Mouse (Mus musculus): ENCODE measurements around the gene C2cd3.

C2cd3 gene

DNA sequence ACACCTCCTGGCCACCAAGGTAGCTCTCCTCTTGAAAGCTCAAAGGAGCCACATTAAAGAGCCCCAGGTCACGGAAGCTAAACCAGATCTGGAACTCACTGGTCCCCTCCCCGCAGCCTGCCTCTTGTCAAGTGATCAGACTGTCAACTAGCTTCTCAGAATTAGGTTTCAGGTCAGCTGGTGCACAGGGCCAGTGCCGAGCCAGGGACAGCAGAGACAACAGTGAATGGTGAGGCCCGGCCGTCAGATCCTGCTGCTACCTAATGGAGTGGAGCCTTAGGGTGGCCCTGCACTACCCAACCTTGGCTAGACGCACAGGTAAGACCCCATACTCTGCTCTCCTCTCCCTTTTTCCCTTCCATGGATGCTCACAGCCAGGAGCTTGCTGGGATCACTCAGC, 100.7 kb downstream of the C2cd3 start, which contains the start of gene Ucp3:
Gene Ucp3 (plus strand): TSS at position 214 of the 400 bp plus-strand sequence.
- 85% methylated on average over 6 of the region's 6 CpGs for WGBS

DNA sequence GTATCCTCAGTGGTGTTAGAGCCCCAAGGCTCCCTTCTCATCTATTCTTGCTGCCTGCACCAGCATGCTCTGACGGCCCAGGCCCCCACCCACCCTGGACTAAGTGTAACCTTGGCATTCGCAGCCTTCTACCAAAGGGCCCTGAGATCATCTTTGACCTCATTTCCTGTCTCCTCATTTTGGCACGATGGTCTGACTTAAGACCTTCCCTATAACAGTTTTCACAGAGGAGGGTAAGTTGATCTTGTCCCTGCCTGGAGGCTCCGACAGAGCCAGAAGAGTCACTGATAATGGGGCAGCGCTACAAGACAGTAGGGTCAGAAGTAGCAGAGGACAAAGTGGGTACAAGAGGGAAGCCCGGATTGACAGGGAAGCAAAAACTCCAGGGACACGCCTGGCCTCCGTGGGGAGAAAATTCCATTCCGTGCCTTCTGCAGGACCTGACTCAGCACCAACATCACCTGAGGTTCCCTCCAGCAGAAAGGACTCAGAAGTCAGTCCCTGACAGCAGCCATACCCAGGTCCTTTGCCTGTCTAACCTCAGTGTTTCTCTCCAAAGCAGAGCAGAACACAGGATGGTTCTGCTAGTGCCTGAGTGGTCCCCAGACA, 101.9 kb downstream of the C2cd3 start:
- WGBS: 87% methylated on average over 9 of the region's 9 CpGs

DNA sequence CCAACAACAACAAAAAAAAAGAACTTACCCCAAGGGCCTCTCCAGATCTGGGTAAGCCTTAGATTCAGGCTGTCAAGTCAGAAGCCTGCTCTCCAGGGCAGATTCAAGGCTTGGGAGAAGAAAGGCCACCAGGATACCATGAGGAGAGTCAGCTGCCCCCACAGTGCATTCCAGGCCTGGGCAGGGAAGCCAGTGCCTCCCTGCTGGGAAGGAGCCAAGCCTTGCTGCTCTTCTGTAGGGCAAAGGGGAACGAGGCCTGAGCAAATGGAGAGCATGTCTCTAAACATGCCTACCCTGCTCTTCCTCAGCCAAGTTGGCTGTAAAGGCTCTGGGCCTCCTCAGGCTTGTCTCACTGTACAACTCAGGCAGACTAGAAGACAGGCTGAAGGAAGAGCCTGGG, 102.6 kb downstream of the C2cd3 start:
- 63% methylated on average over 1 of the region's 1 CpGs for WGBS

DNA sequence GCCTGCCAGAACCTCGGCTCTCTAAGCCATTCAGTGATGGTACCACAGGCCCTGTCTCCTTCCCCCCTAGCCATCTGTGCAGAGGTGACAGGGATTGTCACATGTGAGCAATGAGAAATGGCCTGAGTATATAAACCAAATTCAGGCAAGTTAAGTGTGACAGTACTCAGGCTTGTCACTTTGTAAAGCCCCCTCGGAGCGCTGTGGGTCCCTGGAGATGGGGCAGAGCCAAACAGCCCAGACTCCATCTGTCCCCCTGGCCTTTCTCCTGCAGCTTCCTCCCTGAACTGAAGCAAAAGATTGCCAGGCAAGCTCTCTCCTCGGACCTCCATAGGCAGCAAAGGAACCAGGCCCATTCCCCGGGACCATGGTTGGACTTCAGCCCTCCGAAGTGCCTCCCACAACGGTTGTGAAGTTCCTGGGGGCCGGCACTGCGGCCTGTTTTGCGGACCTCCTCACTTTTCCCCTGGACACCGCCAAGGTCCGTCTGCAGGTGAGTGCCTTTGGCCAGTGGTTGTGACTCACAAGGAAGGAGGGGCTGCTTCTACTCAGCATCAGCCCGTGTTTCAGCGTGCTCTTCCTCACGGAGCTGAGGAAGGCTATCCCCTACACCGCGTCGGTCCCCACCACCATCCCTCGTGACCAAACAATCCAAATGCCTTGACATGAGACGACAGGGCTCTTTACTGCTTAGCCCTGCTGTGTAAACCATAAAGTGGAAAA, 107.2 kb downstream of the C2cd3 start:
- 88% methylated on average over 20 of the region's 20 CpGs for WGBS

DNA sequence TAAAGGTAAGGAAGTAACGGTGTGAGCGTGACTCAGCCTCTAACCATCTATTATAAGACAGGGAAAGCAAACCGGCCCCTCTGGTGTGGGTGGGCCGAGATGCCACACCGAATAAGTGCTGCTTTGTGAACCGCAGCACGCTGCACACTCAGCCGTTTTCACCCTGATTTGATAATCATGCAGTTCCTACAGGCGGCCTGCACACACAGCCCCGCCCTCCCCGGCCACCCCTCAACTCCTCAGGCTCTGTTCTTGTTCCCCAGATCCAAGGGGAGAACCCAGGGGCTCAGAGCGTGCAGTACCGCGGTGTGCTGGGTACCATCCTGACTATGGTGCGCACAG, 107.8 kb downstream of the C2cd3 start:
- WGBS: 69% methylated on average over 15 of the region's 15 CpGs

DNA sequence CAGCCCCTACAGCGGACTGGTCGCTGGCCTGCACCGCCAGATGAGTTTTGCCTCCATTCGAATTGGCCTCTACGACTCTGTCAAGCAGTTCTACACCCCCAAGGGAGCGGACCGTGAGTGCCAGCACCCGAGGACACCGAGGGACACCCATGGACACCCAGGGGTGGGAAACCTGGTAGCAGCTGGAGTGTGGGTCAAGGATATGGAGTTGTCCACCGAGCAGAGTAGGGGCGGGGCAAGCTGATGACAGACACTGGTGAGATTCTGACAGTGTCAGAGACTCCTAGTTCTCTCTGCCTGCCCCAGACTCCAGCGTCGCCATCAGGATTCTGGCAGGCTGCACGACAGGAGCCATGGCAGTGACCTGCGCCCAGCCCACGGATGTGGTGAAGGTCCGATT, 108.1 kb downstream of the C2cd3 start:
- WGBS: 90% methylated on average over 17 of the region's 17 CpGs

DNA sequence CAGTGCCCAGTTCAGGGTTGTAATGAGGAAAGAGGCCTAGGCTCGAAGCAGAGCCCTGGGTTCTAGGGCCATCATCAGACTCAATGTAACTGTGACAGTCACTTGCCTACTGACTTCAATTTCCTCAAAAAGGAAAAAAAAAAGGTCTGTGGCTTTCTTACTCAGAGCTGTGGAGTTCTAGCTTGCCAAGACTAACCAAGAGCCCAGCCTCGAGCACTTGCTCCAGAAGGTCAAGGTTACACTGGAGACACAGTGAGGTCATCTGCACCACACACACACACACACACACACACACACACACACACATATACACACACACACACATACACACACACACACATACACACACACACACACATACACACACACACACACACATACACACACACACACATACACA, 110.0 kb downstream of the C2cd3 start:
- 83% methylated on average over 2 of the region's 2 CpGs for WGBS

DNA sequence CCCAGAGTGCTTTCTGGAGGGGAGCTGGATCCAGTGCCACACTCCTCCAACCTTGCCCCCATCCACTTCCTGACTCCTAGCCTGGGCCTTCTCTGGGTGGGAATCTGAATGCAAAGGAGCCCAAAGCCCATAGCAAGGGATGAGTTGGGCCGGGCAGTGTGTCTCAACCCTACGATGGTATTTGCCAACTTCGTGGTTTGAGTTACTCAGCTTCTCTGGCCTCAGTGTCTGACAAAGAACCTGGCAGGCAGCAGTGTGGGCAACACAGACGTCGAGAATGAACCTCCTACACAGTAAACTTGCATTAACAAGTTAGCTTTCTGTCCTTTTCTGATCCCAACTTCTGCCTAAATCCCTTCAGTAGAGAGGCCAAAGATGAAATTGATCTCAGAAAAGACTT, 112.5 kb downstream of the C2cd3 start:
- WGBS: 37% methylated on average over 5 of the region's 5 CpGs

DNA sequence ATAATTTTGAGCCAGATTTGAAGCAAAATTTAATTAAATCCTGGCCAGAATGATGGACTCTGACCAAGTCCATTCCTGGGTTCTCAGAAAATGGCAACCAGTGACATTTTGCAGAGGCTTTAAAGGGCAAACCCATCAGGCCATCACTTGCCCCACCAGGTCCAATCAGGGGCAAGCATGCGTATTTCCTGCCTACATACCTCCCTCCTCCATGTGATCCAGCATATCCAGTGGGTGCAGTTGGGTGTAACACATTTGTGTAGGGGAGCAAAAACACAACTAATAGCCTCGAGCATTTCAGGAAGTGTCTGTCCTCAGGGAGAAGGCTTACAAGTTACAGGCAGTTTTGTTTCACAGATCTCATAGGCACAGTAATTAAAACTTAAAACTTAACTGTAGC, 115.3 kb downstream of the C2cd3 start:
- WGBS: 75% methylated on average over 2 of the region's 2 CpGs

DNA sequence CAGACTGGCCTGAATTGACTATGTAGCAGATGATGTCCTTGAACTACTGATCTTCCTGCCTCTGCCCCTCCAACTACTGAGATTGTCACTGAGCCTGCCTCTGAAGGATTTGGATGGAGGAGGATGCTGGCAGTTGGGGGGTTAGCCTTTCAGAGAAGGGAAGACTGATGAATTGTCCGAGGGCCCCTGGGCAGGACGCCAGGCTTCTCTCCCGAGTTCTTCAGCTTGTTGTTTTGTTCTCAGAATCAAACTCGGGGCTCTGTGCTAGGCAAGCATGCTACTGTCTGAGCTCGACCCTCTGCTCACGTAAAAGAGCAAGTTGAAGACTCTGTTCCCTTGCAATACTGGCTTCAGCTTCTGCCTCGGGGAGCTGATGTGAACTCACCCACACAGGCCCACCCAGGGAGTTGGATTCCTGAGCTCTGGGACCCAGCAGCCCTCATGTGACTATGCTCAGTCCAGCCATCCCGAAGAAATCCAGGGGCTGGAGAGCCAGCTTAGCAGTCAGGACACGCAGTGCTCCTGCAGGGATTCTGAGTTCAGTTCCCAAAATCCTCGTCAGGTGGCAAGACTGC, 116.5 kb downstream of the C2cd3 start:
- WGBS: 45% methylated on average over 10 of the region's 10 CpGs

DNA sequence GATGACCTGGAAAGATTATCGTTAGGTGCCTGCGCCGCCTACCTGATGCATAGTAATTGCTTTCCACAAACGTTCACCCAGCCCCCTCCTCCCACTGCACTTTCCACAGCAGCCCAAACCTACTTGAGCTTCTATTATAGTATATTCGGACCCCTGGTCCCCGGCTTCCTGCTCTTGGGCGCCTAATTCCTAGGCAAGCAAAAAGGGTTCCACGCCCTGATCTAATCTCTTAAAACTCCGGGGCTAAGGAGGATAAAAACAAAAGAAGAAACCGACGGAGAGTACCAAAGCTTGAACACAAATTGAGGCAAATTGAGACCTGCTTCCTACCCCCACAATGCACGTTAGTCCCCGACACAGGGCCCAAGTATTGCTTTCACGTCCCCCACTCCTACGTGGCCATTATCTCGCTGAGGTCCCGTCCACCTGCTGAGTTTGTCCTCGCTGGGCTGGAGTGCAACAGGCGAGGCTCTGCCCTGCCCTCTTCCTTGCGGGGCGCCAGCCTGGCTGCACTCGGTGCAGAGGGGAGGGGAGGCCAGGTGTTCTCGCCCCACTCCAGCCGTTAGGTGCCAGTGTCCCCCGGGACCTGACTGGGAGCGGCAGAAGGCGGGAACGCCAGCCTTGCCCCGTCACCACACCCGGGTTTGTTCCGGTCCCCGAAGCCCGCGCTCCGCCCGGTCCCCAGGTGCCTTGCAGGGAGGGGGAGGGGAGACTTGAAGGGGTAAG, 120.5 kb downstream of the C2cd3 start:
- 15% methylated on average over 35 of the region's 36 CpGs for WGBS

DNA sequence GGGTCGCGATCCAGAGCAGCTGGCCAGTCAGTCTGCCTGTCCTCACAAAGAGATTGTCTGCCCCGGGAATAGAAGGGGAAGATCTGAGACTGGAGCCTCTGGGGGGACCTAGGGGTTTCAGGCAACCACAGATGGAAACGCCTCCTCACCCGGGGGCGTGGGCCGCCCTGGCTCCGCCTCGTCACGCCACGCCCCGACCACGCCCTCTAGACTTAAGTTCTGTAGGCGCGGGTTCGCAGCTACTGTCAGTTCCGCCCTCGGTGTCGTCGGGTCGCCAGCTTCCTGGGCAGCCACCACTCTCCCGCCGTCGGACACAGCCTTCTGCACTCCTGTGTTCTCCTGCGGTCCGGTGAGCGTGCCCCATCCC, 121.1 kb downstream of the C2cd3 start, which contains the start of gene Ucp2:
Gene Ucp2 (plus strand): TSS at position 221 of the 367 bp plus-strand sequence.
- 3% methylated on average over 27 of the region's 27 CpGs for WGBS

DNA sequence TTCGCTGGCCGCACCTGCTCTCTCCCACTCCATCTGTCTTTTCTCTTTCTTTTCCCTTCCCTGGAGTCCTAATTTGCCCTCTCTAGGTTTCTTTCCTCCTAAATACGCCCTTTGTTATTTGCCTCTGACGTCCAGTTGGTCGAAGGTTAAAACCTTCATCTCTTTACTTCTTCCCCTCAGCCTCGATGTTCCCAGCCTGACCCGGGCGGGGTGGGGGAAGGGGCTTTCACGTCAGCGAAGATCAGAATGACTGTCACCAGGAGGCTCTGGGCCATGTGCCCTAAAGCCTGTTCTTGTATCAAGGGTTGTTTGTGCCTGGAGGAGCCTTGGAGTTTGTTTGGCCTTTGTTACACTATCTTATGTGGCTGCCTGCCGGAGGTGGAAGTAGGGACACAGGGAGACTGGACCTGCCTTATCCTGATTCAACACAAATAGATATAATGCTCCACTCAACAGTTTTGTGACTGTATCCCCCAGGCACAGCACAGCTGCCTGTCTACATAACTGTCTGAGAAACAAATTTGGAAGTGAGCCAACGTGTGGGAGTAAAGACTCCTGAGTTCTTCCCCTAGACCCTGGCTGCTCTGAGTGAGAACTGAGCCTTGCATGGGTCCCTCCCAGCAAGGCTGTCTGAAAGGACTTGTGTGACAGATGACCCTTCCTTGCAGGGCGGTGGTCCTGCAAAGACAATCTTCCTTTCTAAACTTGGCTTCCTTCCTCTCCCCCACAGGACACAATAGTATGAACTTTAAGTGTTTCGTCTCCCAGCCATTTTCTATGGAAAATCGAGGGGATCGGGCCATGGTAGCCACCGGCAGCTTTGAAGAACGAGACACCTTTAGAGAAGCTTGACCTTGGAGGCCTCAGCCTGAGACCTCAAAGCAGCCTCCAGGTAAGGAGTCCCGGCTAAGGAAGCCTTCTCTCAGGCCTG, 121.7 kb downstream of the C2cd3 start:
- 41% methylated on average over 19 of the region's 19 CpGs for WGBS

DNA sequence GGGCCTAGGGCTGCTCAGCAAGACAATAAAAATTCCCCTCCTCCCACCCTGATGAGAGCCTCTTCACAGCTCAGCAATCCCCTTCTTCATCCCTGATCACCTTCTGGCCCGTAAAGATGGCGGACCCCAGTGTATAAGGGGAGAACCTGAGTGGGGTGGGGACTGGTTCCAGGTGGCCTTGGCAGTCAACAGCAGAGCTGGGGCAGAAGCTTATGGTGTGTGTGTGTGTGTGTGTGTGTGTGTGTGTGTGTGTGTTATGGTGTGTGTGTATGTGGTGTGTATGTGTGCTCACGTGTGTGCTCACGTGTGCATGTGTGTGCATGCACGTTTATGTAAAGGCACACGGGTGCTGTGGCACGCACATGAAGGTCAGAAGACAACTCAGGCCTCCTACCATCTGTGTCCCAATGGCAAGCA, 122.4 kb downstream of the C2cd3 start:
- 96% methylated on average over 7 of the region's 7 CpGs for whole genome bisulfite sequencing

DNA sequence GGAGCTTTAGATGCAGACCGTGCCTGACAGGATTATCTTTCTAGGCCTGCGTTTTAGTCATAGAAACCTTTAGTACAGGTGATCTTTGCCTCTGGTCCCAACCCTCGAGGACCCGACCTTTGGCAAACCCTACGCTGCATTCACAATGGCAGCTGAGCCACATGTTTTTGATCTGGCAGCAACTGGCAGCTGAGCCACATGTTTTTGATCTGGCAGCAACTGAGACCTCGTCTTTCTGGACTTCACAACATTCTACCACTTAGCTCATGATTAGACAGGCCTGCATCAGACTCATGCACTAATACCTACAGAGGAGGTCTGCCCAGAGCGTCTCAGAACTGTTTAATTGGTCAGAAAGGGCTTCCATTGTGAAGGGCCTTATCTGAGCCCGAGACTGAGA, 123.0 kb downstream of the C2cd3 start:
- 70% methylated on average over 8 of the region's 8 CpGs for WGBS

DNA sequence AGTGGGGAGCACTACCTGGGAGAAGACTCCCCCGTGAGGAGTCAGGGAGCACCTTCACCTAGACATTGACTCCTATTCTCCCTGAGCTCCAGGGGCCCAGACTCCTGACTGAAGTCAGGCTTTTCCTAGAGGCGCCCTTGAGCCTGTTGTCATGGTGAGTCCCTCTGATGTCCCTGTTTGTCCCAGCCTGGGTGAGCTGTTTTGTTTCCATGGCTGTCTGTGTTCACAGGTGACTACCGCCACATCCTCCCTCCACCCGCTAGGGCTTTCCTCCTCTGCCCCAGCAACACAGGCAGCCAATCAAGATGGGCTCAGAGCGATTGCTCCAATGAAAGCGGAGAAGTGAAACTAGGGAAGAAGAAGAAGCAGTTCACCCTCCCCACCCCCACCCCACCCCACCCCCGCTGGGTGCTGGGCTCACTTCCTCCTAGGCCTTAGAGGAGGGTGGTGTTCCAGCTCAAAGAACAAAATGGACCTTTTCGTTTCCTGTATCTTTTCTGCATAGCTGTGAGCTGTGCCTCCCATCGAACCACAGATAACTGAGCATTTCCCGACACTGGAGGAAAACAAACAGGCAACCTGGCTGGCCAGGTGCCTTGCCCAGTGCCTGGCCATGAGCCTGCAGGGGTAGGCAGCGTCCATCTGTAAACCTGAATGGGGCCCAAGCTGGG, 123.7 kb downstream of the C2cd3 start:
- WGBS: 44% methylated on average over 11 of the region's 11 CpGs

DNA sequence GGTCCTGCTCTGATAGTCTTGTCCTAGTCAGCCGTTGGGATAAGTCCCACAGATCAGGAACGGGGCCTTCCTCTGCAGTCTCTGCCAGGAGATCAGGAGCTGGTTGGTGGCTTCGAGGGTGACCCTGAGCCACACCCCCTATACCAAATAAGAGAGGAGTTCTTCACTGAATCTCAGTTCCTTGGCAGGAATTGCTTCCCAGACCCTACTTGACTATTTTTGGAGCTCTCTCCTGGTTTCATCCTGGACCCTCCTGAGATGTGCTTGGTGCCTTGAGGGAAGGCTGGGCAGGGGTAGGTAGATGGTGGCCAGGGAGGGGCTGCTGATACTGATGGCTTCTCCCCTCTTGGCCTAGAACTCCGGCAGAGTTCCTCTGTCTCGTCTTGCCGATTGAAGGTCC, 124.3 kb downstream of the C2cd3 start:
- WGBS: 74% methylated on average over 6 of the region's 6 CpGs

DNA sequence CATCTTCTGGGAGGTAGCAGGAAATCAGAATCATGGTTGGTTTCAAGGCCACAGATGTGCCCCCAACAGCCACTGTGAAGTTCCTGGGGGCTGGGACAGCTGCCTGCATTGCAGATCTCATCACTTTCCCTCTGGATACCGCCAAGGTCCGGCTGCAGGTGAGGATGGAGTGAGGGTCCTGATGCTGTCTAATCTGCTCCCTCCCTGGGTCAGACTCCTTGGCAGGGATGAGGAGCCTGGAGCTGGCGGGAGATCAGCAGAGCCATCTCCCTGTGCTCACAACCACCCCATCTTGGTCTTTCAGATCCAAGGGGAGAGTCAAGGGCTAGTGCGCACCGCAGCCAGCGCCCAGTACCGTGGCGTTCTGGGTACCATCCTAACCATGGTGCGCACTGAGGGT, 124.8 kb downstream of the C2cd3 start:
- 97% methylated on average over 9 of the region's 9 CpGs for WGBS

DNA sequence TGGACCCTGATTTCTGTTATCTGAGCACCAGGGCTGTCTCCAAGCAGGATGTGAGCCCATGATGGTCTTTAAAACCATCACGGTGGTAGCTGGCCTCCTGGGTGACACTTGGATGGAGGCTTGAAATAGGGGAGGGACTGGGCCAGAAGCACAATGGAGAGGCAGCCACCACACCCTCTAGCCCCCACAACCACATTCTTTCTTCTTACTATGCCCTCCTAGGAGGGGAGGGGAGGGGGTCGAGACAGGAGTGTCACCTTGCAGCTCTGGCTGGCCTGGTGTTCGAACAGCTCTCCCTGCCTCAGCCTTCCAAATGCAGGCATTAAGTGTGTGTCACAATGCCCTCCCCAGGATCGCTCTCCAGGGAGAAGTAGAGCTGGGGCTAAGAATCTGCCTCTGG, 125.4 kb downstream of the C2cd3 start:
- WGBS: 85% methylated on average over 4 of the region's 4 CpGs

DNA sequence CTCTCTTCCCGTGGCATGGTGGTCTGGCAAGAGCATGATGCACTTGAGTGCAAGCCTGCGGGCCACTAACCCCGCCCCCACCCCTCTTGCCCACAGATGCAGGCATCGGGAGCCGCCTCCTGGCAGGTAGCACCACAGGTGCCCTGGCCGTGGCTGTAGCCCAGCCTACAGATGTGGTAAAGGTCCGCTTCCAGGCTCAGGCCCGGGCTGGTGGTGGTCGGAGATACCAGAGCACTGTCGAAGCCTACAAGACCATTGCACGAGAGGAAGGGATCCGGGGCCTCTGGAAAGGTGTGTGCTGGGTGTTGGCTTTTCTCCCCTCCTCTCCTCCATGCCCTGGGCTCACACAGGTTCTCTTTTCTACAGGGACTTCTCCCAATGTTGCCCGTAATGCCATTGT, 125.9 kb downstream of the C2cd3 start:
- 96% methylated on average over 13 of the region's 13 CpGs for WGBS

All from cerebral cortex, adult 2 months (tissue).